Mouse (Mus musculus): ENCODE data around the gene Pik3ca. TPM values are rescaled to one million over a fixed set of nuclear protein-coding genes. Genes with fewer than 3 reads are reported as not detected.
A peak's percentile ranks its signal among the peaks of the same experiment; 100 is the strongest.
"Not testable (repeated sequence)": the region's sequence is repeated elsewhere in the genome, so short reads cannot be mapped to it uniquely, and the experiment has no call there.

Pik3ca gene
- polyA plus RNA-seq, 2 experiments from 2014 or later: 16.0 to 19.0 TPM

DNA sequence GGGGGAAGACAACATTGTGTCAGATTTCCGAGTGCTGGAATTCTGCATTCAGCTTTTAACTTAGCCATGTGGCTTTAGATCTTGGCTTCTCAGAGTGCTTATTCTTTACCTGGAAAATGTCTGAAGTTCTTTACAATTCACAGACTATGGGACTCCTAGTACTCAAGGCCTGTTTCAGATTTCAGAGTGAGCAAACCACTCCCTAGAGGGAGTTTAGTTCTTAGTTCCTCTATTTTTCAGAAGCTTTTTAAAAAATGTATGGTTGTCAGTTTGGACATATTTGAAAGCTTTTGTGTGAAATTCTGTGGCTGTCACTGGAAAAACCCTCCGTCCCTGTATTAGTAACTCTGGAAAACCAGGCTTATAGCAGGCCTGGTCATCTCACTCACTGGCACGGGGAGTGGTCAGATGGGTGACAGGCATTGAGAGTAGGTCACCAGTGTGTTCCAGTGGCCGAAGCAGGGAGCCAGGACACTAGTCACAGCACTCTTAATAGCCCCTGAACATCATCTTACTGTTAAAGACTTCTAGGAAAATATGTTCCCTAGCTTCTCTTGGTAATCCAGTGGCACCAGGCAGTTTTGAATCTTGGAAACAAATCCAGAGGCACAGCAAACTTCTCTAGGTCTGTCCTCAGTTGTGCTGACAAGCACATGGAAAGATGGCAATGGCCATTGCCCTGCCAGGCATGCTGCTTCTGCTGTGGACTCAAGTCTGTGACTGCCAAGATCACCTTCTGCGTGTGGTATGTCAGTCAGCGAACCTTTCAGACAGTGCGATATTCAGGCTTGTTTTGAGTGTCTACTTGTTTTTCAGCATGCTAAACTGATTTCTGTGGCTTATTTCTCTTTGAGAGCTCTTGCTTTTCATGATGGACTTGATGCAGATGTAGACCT, 5.8 kb downstream of the Pik3ca start:
- no peak for ATAC-seq

DNA sequence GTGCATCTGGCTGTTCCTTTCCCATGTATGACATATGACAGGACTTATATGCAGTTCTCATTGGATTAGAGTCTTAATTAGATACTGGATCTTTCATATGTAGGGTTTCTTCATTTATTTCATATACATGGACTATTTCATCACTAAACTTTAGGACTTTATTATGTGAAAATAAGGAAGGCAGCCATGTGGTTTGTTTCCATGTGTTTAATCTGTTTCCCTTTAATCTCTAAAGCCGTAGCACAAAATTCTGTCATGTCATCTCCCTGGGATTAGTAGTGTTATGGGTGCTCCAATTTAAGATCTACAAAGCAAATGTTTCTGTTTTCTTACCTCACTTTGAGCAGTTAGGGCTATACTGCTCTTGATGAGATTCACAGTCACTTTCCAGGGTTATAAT, 8.2 kb downstream of the Pik3ca start:
- ATAC-seq: no peak

DNA sequence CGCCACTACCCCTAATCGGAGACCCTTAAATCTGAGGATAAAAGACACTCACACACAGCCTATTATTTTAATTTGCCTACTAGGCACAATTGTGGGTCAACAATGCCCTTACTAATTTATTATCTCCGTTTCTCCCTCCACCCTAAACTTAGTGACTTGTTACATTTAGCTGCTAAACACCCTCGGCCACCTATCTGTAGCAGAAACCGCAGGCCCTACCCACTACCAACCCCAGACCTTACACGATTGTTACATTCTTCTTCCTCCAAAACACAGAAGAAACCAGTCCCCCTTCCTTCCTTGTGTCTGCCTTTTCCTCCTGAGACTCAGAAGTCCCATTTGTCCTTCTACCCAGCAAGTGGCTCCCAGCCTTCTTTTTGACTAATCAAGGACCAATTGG, 9.3 kb downstream of the Pik3ca start:
- ATAC-seq: no peak

DNA sequence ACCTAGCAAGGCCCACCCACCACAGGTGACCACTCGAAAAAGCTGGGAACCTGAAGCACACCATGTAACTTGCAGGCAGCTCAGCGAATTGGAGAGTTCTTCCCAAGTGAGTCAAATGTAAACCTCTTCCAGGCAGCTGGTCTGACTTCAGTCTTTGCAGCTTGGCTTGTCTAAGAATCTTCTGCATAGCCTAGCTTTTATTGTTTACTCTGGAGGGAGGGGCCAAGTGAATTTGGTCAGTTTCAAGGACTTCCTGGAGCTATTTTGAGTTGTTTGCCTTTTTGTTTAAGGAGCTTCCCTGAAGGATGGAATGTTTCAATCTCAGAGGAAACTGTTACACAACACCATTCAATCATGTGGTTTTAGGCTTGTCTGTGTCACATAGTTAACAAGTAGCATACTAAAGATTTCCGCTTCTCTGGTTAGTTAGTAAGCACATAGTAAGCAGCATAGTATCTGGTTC, 11.4 kb downstream of the Pik3ca start:
- ATAC-seq: peak; percentile 56

DNA sequence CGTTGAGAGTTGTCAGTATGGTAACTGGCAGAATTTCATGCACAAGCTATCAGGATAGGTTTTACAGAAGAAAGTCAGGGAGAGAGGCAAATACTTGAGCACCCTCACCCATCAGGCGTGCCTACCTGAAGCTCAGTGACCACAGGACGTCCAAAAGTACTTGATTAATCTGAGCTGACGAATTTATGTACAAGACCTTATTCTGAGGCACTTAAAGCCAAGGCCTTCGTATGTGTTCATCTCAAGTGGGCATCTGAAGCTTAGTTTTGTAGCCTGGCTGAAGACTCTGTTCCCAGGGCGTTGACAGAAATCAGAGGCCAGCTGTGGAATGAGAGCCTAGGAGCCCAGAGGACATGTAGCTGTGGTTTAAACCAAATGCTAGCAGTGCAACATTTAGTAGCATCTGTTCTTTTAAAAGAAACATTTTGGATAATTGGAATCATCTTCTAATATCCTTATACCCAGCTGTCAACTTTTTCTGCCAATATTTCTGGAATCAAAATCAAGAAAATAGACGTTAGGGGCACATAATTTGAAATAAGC, 15.1 kb downstream of the Pik3ca start:
- no peak for ATAC-seq

DNA sequence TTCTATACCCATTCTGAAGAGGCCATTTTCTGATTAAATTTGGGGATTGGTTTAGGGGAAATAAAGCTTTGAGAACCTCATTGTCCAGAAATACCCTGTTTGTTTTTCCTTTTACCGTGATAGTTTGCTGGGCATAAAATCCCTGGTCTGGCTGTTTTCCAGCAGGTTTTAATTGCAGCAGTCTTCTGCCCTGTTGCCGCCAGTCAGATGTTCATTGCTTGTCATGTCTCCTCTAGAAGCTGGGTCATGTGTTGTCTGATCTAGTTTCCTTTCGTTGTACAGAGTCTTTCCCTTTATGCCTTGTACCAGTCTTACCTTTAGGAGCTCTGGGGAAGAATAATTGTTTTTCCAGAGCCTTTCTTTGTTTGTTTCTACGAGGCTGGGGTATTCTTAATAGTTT, 16.9 kb downstream of the Pik3ca start:
- no peak for ATAC-seq

DNA sequence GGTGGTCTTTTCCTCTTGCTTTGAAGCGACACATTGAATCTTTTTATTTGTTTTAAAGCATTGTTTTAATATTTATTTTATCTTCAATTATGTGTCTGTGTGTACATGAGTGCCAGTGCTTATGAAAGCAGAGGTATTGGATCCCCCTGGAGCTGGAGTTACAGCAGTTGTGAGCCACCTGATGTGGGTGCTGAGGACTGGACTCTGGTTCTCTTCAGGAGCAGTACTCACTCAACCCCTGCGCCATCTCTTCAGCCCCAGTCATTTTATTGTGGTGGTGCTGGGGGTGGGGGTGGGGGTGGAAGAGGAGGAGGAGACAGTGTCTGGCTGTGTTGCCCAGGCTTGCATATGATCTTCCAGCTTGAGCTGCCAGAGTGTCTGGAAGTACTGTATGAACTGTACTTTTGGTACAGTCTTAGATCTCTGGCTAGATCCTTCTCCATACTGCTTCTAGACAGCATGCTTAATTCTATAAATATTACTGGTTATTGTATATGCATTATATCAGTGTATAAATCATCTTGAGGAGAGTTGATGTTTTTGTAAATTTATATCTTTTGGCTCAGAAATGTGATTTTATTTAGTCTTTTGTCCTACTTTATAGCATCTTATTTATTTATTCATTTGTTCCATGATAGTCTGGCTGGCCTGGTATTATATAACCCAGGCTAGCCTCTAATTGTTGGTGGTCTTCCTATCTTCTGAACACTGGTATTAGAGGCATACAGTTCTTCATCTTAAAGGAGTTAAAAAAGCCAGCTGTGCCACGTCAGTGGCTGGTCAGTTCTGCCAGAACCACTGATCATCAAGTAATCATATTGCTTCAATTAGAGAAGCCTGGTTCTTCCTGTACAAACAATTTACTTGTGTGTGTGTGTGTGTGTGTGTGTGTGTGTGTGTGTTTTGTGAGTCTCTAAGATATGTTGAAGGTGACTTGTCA, 18.2 kb downstream of the Pik3ca start:
- no peak for ATAC-seq

DNA sequence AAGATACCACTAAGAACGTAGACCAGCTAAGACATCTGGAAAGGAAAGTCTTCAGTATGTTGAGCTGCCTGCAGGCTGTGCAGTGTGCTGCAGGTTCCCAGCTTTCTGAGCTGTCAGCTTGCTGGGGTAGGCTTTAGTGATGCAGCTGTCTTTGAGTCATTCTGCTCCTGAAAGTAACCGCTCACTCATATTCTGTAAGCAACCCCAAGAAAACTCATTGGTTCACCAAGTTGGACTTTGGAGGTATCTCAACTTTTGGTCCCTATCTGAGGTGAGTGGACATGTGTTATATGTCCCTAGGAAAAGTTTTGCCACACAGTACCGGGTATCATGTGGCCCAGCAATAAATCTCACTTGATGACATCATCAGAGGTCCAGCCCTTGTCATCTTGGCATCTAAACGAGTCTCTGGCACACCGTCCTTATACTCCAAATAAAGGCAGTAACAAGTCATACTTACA, 20.3 kb downstream of the Pik3ca start:
- ATAC-seq: peak; percentile 15

DNA sequence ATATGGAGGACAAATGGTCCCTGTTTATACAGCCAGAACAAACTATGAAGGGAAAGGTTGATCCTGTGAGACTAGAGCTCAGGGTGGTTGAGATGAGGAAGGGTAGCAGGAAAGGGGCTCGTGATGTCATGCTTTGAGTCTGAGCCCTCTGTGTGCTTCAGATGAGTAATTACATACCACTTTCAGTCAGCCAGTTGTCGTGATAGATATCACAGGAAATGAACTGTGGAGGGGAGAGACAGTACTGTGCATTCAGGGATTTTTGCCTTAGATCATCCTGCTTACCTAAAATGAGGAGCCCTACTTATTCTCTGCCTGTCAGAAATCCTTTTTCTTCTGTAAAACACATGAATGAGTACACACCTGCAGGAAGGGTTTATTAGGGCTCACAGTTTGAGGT, 22.4 kb downstream of the Pik3ca start:
- peak; percentile 84 for ATAC-seq

DNA sequence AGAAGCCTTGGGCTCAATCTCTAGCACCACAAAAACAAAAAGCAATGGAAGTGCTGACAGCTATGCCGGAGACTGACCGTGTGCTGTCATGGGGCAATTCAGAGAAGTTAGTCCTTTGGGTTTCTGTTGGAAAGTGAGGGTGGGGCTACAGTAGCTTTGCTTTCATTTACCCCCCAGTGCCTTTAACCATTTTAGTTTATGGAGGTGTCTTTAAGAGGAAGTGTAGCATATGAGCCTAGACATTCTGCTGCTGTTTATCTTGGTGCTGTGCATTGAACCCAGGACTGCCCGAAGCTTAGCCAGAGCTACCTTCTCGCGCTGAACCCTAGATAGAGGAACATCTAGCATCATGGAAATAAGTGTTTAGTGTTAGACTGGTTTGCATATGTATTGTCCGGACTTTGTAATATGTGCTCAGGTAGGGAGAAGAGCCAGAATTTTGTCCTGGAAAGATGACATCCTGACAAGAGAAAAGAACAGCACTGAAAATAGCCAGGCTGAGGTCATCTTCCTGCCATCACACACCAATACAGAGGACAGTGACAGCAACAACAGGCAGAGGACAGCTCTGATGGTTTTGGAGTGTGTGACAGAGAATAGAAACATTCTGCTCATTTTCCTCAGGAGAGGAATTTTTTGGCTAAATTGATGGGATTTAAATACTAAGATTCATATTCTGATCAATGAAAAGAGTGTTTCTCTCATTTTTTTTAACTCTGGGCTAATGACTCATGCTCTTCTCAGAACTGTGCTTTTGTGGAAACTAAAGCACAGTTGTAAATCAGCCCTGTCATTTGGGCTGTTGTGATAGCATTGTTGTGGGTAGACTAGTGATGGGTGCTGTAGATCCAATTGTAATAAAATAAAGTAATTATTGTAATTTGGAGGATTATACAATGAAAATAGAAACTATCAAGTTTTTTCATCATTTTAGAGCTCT, 23.9 kb downstream of the Pik3ca start:
- ATAC-seq: no peak

DNA sequence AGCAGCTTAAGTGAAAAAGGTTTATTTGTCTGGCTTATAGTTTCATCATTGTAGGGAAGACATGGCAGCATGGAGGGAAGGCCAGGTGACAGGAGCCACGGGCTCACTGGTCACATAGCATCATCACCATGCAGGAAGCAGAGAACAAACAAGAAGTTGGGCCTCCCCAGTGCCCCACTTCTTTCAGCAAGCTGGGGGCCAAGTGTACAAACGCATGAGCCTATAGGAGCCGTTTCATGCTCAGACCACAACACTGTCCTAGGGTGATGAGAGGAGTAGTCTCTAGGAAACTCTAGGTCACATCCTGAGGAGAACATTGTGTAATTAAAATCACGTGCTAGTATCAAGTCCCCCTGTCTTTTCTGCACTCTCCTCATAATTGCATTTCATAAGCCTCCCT, 30.2 kb downstream of the Pik3ca start:
- ATAC-seq: no peak

DNA sequence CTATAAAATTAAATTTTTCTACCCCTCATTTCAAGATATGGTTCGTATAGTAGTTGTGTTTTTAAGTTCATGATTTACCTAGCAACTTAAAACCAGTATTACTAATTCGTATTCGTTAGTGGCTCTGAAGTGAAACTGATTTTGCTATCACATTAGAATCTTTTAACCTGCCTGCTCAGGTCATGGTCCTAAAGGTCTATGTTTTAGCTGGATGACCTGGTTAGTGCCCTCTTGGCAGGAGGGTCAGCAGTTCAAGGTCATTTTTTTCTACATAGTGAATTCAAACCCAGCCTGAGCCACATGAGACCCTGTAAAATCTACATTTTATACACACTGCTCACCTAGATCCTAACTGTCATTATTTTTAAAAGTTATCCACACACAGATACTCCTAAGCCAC, 30.9 kb downstream of the Pik3ca start:
- ATAC-seq: no peak

DNA sequence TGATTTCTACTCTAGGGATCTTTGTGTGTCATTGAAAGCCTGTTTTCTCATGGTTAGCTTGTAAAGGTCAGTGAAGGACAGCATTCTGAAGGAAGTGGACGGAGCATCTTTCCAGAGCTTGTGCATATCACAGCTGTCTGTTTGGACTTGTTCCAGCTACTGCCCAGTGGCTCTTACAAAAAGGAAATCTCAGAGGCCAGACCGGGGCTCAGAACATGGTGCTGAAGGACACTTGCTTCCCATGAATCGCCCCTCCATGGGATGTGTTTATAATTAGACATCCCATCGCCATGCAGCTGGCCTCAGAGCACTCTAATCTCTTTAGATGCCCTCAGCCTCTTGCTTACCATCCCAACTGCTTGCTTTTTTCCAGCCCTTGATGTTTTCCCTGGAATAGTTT, 31.4 kb downstream of the Pik3ca start:
- no peak for ATAC-seq

DNA sequence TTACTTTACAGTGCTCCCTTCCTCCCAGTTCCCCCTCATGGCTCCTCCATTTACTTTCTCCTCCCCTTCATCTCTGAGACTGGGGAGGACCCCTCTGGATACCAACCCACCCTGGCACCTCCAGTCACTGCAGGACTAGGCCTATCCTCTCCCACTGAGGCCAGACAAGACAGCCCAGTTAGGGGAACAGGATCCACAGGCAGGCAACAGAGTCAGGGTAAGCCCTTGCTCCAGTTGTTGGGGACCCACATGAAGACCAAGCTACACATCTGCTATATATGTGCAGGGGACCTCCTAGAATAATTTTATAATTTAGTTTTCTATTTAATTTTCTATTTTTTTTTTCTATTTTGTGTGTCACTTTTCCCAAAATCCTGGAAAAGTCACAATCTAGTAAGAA, 31.9 kb downstream of the Pik3ca start:
- not testable (repeated sequence) for ATAC-seq

DNA sequence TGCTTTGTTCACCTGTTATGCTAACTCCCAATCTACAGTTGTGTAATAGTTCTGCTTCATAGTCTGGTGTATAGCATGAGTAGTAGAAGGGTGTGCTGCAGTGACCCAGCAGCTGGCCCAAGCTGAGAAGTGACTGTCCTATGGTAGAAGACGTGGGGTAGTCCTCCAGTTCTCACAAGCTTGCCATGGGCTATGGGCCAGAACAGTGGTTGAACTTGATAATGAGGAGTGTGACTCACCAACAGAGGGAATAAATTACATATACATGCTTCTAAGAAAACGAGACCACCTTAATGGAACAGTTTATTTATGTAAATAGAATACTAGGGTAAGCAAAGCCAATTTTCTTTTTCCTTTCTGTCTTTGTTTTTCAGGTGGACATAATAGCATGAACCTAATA, 32.9 kb downstream of the Pik3ca start:
- no peak for ATAC-seq

DNA sequence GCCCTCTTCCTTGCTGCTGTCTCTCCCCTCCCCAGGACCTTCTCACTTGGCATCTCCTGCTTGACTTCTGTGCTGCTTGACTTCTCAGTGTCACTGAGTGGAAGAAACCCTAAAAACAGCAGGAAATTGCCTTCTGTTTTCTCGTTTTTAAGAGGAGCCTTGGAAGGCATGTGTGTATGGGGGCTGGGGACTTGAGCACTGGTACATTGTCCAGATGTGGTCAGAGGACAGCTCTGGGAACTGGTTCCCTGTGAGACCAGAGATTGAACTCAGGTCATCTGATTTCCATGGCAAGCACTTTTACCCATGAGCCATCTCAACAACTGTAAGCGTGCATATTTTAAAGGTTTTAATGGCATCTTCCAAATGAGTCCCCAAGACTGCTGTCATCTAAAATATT, 36.5 kb downstream of the Pik3ca start:
- no peak for ATAC-seq

DNA sequence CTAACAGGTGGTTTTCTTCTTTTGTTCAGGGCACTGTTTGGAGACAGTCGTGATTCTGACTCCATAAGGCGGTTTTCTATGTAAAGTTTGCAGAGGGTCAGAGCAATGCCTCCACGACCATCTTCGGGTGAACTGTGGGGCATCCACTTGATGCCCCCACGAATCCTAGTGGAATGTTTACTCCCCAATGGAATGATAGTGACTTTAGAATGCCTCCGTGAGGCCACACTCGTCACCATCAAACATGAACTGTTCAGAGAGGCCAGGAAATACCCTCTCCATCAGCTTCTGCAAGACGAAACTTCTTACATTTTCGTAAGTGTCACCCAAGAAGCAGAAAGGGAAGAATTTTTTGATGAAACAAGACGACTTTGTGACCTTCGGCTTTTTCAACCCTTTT, 38.6 kb downstream of the Pik3ca start:
- no peak for ATAC-seq

DNA sequence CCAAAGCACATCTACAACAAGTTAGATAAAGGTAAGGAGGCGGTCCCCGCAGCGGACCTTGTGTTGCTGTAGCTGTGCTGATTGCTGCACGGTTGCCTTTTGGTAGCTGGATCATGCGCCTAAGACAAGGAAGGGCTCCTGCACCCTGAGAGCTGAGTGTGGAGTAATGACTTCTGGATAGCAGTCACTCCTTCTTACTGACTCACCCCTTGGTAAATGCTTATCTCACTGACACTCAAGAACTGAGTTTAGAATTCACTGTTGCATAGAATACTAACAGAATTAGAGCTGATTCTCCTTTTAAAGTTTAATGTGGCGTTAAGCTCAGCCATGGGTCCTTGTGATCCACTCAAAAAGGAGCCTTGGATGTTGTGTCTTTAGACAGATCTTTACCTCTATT, 39.8 kb downstream of the Pik3ca start:
- no peak for ATAC-seq

DNA sequence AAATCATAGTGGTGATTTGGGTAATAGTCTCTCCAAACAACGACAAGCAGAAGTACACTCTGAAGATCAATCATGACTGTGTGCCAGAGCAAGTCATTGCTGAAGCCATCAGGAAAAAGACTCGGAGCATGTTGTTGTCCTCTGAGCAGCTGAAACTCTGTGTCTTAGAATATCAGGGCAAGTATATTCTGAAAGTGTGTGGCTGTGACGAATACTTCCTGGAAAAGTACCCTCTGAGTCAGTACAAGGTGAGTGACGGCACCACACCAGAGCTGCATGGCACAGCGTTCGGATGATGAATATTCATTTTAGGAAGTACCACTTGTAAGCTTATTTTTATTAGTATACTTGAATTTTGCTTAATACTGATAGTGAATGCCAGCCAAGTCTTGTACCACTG, 40.3 kb downstream of the Pik3ca start:
- ATAC-seq: peak; percentile 87

DNA sequence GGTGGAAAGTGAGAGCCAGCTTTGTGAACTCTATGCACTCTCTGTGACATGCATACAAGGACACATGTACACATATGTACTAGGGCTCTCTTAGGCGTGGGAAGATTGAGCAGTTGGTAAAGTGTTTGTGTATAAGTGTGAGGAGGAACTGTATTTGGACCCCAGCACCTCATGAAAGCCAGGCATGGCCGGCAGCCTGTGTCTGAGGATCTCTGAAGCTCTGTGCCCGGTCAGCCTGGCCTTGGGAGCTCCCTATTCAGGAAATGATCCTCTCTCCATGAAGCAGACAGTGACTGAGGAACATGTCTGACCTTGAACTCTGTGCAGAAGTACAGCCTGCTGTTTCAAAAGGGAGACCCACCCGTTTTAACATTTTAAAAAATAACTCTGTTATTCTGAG, 41.2 kb downstream of the Pik3ca start:
- ATAC-seq: no peak

DNA sequence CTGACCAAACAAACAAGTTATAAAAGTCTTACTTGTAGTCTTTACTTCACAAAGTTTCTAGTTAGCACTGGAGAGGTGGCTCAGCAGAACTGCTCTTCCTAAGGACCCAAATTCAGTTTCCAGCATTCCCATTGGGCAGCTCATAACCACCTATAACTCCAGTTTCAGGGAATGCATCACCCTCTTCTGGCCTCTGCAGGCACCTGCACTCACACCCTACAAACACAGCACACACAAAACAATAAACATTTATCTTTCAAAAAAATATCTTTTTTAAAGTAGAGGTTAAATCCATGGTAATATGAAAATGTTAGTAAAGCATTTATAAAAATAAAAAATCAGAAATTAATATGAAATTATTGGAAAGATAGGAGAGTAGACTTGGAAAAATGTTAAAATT, 44.2 kb downstream of the Pik3ca start:
- no peak for ATAC-seq

Data from activated CD4-positive, CD25-positive, alpha-beta regulatory T cell, adult 4 months (primary cell).